Mouse (Mus musculus): ENCODE measurements around the gene Cipc.
A peak's percentile ranks its signal among the peaks of the same experiment; 100 is the strongest.

Cipc gene

DNA sequence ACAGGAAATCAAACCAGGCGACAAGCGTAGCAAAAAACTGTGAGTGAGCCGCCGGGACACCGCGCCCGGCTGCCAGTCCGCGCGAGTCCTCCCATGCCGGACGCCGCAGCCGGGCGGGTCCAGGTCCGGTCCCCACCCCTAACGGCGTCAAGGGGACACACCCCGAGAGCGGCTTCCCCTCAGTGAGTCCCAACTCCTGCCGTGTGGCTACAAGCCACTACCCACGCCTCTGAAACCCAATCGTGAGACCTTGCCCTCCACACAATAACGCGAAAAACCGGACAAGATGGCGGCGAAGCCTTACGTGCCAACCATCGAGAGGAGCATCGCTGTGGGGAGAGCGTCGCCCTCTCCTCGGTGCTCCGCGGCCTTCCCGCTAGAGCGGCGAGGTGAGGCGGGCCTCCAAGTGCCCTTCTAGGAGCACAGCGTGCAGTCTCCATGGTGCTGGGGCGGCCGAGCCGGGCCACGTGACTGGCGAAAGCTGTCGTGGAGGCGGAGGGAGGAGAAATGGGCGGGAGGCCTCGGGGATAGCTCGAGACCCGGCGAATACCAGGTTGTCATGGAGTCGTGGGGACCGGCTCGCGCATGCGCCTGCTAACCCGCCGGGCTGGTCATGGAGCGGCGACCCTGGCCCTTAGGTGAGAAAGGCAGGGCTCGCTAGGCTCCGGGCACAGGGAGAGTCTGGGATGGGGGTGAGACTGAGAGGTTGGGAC lies at the start of gene Cipc:
Gene Cipc (plus strand): TSS at position 182 of the 713 bp plus-strand sequence.
- peak; percentile 99 for DNase-seq

DNA sequence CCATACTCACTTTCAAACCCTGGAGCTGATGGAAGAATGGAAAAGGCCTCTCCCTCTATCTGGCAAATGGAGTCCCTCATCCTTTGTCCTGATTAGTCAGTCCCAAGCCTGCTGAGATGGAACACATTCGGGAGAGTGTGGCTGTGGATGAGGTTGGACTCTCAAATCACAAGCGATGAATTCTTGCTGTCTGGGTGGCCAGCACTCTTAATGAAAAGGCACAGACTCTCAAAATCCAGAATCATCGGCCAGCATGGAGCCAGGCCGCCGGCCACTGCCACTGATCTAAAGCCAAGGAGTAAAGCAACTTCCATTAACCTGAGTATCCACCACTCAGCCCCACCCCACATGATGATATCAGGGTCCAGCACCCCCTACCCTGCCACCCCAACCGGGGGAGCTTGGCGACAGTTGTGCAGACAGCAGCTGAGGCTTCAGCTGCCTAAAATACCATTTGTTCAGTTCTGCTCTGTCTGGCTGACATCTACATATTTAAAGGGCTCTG lies 49.0 kb upstream of the Cipc start:
- no peak for DNase-seq

- no peak for DNase-seq
These were observed 48.4 kb upstream of the Cipc start for GRCm38 (mm10) chr12:86898448-86898847.

DNA sequence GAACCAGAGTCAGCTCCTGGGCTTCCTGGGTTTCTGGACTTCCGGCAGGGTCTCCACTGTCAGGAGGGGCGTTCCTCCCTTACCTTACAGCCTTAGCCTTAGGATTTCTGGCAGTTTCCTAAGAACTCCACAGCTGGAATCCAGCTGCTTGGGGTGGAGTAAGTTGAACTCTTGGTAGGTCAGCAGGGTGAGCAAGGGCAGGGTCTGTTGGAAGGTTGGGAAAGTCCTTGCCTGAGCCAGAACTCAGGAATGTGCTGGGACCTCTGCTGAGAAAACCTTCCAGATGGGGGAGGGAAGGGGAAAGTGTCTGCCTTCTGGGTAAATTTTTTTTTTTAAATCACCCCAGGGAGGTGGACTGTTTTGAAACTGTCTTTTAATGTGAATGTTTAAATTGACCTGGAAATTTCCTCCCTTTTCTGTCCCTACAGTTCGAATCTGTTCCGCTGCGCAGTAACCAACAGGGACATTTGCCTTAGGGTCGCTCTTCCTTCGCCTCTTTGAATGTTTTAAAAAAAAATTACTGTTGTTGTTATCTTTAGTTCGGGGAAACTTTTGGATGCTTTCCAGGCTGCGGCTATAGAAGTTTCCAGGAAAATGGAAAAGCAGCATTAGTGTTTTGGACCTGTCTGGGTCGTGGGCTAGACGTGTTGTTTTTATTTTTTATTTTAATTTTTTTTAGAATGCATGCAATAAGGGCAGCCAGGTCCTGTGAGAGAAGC lies 47.2 kb upstream of the Cipc start:
- peak; percentile 77 for DNase-seq

DNA sequence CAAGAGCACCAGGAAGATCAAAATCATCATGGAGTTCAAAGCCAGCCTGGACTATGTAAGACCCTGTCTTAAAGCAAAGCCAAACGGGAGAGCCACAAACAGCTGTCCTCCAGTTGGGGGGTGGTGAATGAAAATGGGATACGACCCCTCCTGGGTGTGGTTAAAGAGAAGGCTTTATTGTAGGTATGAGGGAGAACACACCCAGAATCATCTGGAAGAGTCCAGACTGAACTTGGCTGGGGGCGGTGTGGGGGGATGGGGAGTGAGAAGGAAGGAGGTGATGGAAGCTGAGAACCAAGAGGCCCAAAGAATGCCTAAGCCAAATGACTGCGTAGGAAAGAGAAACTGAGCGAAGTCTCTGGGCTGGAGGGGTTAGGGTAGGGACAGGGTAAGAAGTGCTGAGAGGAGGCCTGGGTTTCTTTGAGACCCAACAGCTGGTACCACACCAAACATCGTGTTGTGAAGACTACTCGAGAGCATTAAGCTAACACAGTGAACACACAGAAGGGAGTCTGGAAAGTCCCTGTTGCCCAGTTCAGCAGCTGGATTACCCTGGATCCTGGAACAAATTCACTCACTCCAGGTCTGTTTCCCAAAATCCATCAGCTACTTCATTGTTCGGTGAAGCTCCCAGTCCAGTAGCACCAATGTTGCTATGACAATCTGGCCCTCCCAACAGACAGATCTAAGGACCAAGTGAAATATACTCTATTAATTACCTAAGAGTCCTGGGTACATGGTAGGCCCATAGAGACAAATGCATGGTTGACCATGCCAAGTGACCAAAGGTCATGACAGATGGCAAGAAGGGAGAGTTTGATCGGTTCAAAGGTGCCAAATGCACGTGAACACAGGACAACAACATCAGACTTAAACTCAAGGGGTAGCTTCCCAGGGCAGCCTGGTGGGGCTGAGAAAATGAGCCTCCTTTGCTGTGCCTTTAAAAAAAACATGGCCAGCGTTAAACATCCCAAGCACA lies 42.7 kb upstream of the Cipc start:
- no peak for DNase-seq

- DNase-seq = peak; percentile 86
These were observed 41.6 kb upstream of the Cipc start for GRCm38 (mm10) chr12:86905203-86905602.

GRCm38 (mm10) chr12:86905876-86906275 lies 41.0 kb upstream of the Cipc start:
- no peak for DNase-seq

GRCm38 (mm10) chr12:86906395-86906794 lies 40.4 kb upstream of the Cipc start:
- peak; percentile 93 for DNase-seq

GRCm38 (mm10) chr12:86911482-86911931 lies 35.3 kb upstream of the Cipc start:
- DNase-seq = no peak

DNA sequence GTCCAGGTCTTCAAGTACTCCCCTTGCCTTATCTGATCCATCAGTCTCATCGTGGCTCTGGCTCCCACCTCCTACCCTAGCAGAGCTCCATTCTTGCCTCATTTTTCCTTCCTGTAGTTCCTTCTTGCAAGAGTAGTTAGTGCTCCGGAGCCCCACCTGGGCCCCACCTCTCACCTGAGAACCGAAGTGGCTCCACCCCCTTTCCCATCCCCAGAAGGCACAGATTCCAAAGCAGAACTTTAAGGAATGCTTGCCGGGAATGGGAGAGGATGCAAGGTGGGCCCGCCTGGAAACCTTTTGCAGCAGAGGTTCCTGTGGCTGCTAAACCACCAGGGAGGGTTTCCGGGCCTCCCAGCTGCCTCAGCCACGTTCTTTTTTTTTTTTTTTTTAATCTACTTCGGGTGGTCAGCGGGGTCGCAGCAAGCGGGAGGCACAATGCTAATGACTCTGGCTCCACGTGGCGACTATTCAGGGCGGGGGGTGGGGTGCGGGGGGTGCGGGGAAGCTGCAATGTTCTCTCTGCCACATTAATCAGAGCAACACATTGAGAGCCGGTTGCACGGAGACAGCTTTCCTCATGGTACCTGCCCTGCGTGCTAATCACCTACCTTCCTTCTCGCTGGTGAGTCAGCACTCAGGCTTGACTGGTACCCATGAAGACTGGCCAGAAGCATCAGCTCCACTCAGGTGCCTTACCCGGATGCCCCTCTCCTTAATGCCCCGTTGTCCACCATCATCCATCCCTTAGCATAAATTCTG lies 34.3 kb upstream of the Cipc start:
- DNase-seq = no peak

DNA sequence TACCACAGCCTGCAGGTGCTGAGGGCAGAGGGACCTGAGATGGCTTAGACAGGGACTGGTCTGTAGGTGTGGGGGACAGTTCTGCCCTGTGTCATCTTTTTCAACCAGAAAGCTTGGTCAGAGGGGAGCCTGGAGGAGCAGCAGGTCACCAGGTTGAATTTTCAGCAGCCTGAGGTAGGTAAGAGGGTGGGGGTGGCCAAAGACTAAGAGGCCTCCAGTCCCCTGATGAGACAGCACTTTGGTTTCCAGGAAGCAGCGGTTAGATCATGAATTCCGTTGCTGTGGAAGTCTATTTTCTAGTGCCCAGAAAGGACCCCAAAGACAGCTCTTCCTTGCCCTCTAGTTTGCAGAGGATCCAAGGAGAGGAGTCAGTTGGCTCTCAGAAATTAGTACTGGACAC lies 32.5 kb upstream of the Cipc start:
- no peak for DNase-seq

GRCm38 (mm10) chr12:86914756-86915155 lies 32.1 kb upstream of the Cipc start:
- DNase-seq = no peak

- DNase-seq = no peak
These were observed 31.2 kb upstream of the Cipc start for GRCm38 (mm10) chr12:86915617-86916016.

GRCm38 (mm10) chr12:86916796-86917573 lies 29.9 kb upstream of the Cipc start:
- no peak for DNase-seq

GRCm38 (mm10) chr12:86918361-86918967 lies 28.4 kb upstream of the Cipc start:
- peak; percentile 63 for DNase-seq

- peak; percentile 53 for DNase-seq
These were observed 27.7 kb upstream of the Cipc start for GRCm38 (mm10) chr12:86918983-86919722.

DNA sequence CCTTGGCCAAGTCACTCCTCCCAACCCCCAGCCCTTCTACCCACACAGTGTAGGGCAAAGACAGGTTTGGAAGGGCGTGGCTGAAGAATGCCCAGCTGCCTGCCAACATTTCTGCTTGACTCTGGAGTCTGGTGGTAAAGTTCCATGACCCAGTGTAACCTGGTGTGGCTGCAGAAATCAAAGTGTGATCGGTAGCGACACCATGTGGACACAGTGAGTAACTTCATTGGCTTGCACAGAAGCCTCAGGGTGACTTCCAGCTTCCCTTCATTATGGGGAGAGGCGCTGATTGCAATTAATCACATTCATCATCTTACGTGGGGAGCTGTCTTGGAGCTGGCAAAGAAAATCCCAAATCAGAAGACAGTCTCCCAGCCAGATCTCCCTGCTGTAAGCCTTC lies 23.0 kb upstream of the Cipc start:
- peak; percentile 90 for DNase-seq

- DNase-seq = no peak
These were observed 15.7 kb upstream of the Cipc start for GRCm38 (mm10) chr12:86930934-86931729.

DNA sequence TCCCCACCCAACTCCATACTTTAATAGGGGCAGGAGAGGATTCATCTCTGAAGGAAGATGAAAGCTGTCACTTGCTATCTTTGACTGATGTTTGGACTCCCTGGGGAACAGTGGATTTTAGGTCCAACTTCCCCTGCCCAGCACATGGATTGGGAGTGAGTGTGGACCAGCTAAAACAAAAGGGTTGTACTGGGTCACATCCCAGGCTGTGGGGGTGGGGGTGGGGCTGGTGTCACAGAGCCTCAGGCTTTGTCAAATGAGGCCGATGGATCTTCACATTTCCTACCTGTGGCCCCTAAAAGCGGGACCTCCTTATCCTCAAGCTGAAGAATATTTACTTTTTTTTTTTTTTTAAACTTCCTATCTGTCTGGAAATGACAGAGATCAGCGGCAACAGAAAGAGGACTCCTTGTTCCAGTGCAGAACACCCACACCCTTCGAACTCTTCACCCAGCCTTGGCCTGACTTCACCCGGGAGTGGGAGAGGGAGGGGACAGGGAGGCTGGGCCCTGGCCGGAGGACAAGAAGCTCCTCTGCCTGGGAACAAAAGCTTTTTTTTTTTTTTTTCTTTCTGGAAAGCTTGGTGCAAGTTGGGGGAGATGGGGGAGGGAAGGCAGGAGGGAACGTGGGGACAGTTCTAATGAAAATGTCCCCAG lies 14.8 kb upstream of the Cipc start:
- peak; percentile 96 for DNase-seq
